Mouse (Mus musculus): ENCODE results near the gene Ccdc74a. TPM values are rescaled to one million over a fixed set of nuclear protein-coding genes. Genes with fewer than 3 reads are reported as not detected.

Gene Ccdc74a
- polyA plus RNA-seq, 1 experiment = 9.6 TPM

DNA sequence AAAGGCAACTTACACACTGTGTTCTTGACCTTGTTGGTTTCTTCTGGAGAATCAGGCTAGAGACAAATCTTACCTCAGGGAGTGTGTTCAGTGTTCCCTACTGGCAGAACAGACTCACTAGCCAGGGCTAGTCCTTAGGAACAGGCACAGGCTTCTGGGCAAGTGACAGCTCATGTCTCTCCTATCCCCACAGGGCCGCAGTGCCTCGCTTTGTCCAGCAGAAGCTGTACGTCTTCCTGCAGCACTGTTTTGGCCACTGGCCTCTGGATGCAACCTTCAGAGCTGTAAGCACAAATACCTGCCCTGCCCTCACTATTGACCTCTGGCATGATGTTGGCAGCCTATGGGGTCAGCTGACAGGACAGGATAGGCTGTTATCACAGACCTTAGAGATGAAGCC lies 7.2 kb upstream of the Ccdc74a start:
- Histone ChIP-seq H3K79me2 (ENCODE audit: control insufficient read depth, insufficient read depth) (no peaks in the 10 kb centered on the region), H3ac (ENCODE audit: control insufficient read depth, insufficient read length, low read depth) (no peak overlapping the region), H3K79me3 (ENCODE audit: low read depth) (no peaks in the 10 kb centered on the region), H3K4me3 (ENCODE audit: insufficient read depth, poor library complexity, severe bottlenecking) (no peak overlapping the region), H3K27me3 (ENCODE audit: control insufficient read depth, insufficient read depth, insufficient read length) (no peaks in the 10 kb centered on the region), H3K36me3 (ENCODE audit: control insufficient read depth, insufficient read depth) (peaks cover 70% of the 10 kb centered on the region)
- TF ChIP-seq CEBPB (IDR thresholded peaks at IDR 0.05; ENCODE audit: low read depth) (no peak), FOSL1 (IDR thresholded peaks at IDR 0.05; ENCODE audit: insufficient read depth, low read length, poor library complexity, severe bottlenecking) (no peak), USF1 (IDR thresholded peaks at IDR 0.05; ENCODE audit: low read depth) (no peak), CTCF (IDR thresholded peaks at IDR 0.05; ENCODE audit: control insufficient read depth, insufficient read depth, insufficient read length) (no peak), MYOG (IDR thresholded peaks at IDR 0.05; ENCODE audit: control insufficient read depth, extremely low read depth, insufficient read length) (no peak)

- H3K79me3 ChIP-seq (ENCODE audit: low read depth) = no peaks in the 10 kb centered on the region
- peaks cover 74% of the 10 kb centered on the region for H3K36me3 ChIP-seq (ENCODE audit: control insufficient read depth, insufficient read depth)
- no peak for TF ChIP-seq CTCF (IDR thresholded peaks at IDR 0.05; ENCODE audit: control insufficient read depth, insufficient read depth, insufficient read length)
- no peak overlapping the region for H3ac ChIP-seq (ENCODE audit: control insufficient read depth, insufficient read length, low read depth)
- no peaks in the 10 kb centered on the region for H3K27me3 ChIP-seq (ENCODE audit: control insufficient read depth, insufficient read depth, insufficient read length)
- no peak overlapping the region for H3K4me3 ChIP-seq (ENCODE audit: insufficient read depth, poor library complexity, severe bottlenecking)
- H3K79me2 ChIP-seq (ENCODE audit: control insufficient read depth, insufficient read depth) = no peaks in the 10 kb centered on the region
These were observed 6.3 kb upstream of the Ccdc74a start for GRCm38 (mm10) chr16:17639951-17640350.

GRCm38 (mm10) chr16:17640706-17641105 lies 5.6 kb upstream of the Ccdc74a start:
- no peak for TF ChIP-seq MYOD1 (IDR thresholded peaks at IDR 0.05; ENCODE audit: control insufficient read depth, insufficient read length, low read depth)
- TF ChIP-seq FOSL1 (IDR thresholded peaks at IDR 0.05; ENCODE audit: insufficient read depth, low read length, poor library complexity, severe bottlenecking) = no peak
- TF ChIP-seq CTCF (IDR thresholded peaks at IDR 0.05; ENCODE audit: control insufficient read depth, insufficient read depth, insufficient read length) = no peak
- no peak for TF ChIP-seq MAX (IDR thresholded peaks at IDR 0.05)
- TF ChIP-seq USF1 (IDR thresholded peaks at IDR 0.05; ENCODE audit: low read depth) = no peak
- no peak for TF ChIP-seq MYOG (IDR thresholded peaks at IDR 0.05; ENCODE audit: control insufficient read depth, extremely low read depth, insufficient read length)
- TF ChIP-seq CEBPB (IDR thresholded peaks at IDR 0.05; ENCODE audit: low read depth) = no peak
- Histone ChIP-seq H3K79me3 (ENCODE audit: low read depth) (no peaks in the 10 kb centered on the region), H3K4me3 (ENCODE audit: insufficient read depth, poor library complexity, severe bottlenecking) (no peak overlapping the region), H3K36me3 (ENCODE audit: control insufficient read depth, insufficient read depth) (peaks cover 75% of the 10 kb centered on the region), H3ac (ENCODE audit: control insufficient read depth, insufficient read length, low read depth) (no peak overlapping the region), H3K79me2 (ENCODE audit: control insufficient read depth, insufficient read depth) (no peaks in the 10 kb centered on the region), H3K27me3 (ENCODE audit: control insufficient read depth, insufficient read depth, insufficient read length) (no peaks in the 10 kb centered on the region)

GRCm38 (mm10) chr16:17641301-17641700 lies 5.0 kb upstream of the Ccdc74a start:
- no peaks in the 10 kb centered on the region for H3K79me2 ChIP-seq (ENCODE audit: control insufficient read depth, insufficient read depth)
- peaks cover 76% of the 10 kb centered on the region for H3K36me3 ChIP-seq (ENCODE audit: control insufficient read depth, insufficient read depth)
- no peaks in the 10 kb centered on the region for H3K27me3 ChIP-seq (ENCODE audit: control insufficient read depth, insufficient read depth, insufficient read length)
- H3ac ChIP-seq (ENCODE audit: control insufficient read depth, insufficient read length, low read depth) = no peak overlapping the region
- TF ChIP-seq MAX (IDR thresholded peaks at IDR 0.05) (no peak), MYOD1 (IDR thresholded peaks at IDR 0.05; ENCODE audit: control insufficient read depth, insufficient read length, low read depth) (no peak), USF1 (IDR thresholded peaks at IDR 0.05; ENCODE audit: low read depth) (no peak), MYOG (IDR thresholded peaks at IDR 0.05; ENCODE audit: control insufficient read depth, extremely low read depth, insufficient read length) (no peak), FOSL1 (IDR thresholded peaks at IDR 0.05; ENCODE audit: insufficient read depth, low read length, poor library complexity, severe bottlenecking) (no peak), CTCF (IDR thresholded peaks at IDR 0.05; ENCODE audit: control insufficient read depth, insufficient read depth, insufficient read length) (no peak)
- no peaks in the 10 kb centered on the region for H3K79me3 ChIP-seq (ENCODE audit: low read depth)
- H3K4me3 ChIP-seq (ENCODE audit: insufficient read depth, poor library complexity, severe bottlenecking) = no peak overlapping the region

GRCm38 (mm10) chr16:17642311-17642710 lies 4.0 kb upstream of the Ccdc74a start:
- Histone ChIP-seq H3K36me3 (ENCODE audit: control insufficient read depth, insufficient read depth) (peaks cover 71% of the 10 kb centered on the region), H3K4me3 (ENCODE audit: insufficient read depth, poor library complexity, severe bottlenecking) (no peak overlapping the region), H3K79me2 (ENCODE audit: control insufficient read depth, insufficient read depth) (no peaks in the 10 kb centered on the region), H3K79me3 (ENCODE audit: low read depth) (no peaks in the 10 kb centered on the region), H3ac (ENCODE audit: control insufficient read depth, insufficient read length, low read depth) (no peak overlapping the region), H3K27me3 (ENCODE audit: control insufficient read depth, insufficient read depth, insufficient read length) (no peaks in the 10 kb centered on the region)
- TF ChIP-seq FOSL1 (IDR thresholded peaks at IDR 0.05; ENCODE audit: insufficient read depth, low read length, poor library complexity, severe bottlenecking) (no peak), MAX (IDR thresholded peaks at IDR 0.05) (no peak), CEBPB (IDR thresholded peaks at IDR 0.05; ENCODE audit: low read depth) (no peak), MYOG (IDR thresholded peaks at IDR 0.05; ENCODE audit: control insufficient read depth, extremely low read depth, insufficient read length) (no peak), CTCF (IDR thresholded peaks at IDR 0.05; ENCODE audit: control insufficient read depth, insufficient read depth, insufficient read length) (no peak)

DNA sequence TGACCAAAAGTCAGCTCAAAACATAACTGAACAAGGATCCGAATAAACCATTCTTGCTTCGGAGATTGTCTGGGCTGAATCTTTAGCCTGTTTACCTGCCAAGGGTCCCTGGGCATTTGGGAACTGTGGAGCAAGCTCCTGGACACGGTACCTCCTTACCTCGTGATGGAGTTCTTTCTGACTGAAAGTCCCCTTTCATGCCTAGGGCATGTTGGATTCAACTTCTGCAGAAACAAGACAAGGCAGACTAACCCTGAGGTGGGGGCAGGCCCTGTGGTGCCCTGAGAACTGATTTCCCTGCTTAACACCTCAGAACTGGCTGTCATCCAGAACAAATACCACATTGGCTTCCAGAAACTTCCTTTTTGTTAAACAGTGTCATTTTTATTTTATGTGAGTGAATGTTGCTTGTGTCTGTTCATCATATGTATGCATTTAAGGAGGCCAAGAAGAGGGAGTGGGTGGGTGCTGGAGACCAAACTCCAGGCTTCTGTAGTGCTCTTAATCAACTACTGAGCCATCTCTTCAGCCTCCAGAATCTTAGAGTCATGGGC lies 2.8 kb upstream of the Ccdc74a start:
- peaks cover 64% of the 10 kb centered on the region for H3K36me3 ChIP-seq (ENCODE audit: control insufficient read depth, insufficient read depth)
- no peak overlapping the region for H3ac ChIP-seq (ENCODE audit: control insufficient read depth, insufficient read length, low read depth)
- no peak overlapping the region for H3K4me3 ChIP-seq (ENCODE audit: insufficient read depth, poor library complexity, severe bottlenecking)
- H3K79me3 ChIP-seq (ENCODE audit: low read depth) = no peaks in the 10 kb centered on the region
- no peak for TF ChIP-seq MYOD1 (IDR thresholded peaks at IDR 0.05; ENCODE audit: control insufficient read depth, insufficient read length, low read depth)
- TF ChIP-seq CTCF (IDR thresholded peaks at IDR 0.05; ENCODE audit: control insufficient read depth, insufficient read depth, insufficient read length) = no peak
- no peak for TF ChIP-seq MAX (IDR thresholded peaks at IDR 0.05)
- no peaks in the 10 kb centered on the region for H3K79me2 ChIP-seq (ENCODE audit: control insufficient read depth, insufficient read depth)
- no peaks in the 10 kb centered on the region for H3K27me3 ChIP-seq (ENCODE audit: control insufficient read depth, insufficient read depth, insufficient read length)
